Mouse (Mus musculus): ENCODE measurements around the gene Ppm1d.

DNA sequence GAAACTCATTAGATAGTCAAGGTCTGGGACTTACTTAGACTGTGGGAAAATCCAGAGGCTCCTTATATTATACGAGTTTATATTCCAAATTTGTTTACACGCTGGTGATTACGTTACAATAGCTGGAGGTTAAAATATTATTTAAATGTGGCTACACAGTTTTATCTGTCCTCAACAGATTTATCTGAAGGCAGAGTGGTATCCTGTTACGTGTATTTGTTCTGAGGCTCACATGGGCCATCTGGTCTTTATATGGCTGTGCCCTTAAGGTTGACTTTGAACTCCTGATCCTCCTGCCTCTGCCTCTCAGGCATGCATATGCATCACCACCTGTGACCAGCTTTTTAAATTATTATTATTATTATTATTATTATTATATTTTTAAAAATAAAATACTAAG is 42.8 kb downstream of the Ppm1d start:
- TF ChIP-seq CTCF (IDR thresholded peaks at IDR 0.05; ENCODE audit: control insufficient read depth, insufficient read depth, insufficient read length) (no peak), CEBPB (IDR thresholded peaks at IDR 0.05; ENCODE audit: low read depth) (no peak), MYOD1 (IDR thresholded peaks at IDR 0.05; ENCODE audit: control insufficient read depth, insufficient read length, low read depth) (no peak), USF1 (IDR thresholded peaks at IDR 0.05; ENCODE audit: low read depth) (no peak), MYOG (IDR thresholded peaks at IDR 0.05; ENCODE audit: control insufficient read depth, extremely low read depth, insufficient read length) (no peak), MAX (IDR thresholded peaks at IDR 0.05) (no peak)
